Mouse (Mus musculus): ENCODE results near the gene Ankrd23. TPM values are rescaled to one million over a fixed set of nuclear protein-coding genes. Genes with fewer than 3 reads are reported as not detected.

The Ankrd23 gene
- polyA plus RNA-seq, 1 experiment from 2014 or later = 11.6 TPM

DNA sequence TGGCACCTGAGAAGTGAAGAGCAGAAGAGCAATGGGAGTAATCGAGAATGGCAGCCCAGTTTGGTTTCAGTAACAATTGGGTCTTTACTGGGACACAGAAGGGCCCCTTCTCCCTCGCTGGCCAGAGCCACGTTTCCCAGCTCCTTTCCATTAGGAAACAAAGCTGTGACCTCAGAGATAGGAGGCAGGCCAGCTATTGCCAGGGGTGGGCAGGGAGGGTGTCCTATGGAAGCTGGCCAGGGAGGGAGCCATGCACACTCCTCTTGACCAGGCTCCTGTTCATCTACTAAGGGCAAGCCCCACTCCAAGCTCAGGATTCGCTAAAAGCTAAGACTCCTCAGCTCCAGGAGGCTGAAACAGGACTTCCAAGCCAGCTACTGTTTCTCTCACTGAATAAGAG is 22.6 kb upstream of the Ankrd23 start:
- no peak overlapping the region for H3K4me3 ChIP-seq (ENCODE audit: low read depth, low read length)
- H3K27ac ChIP-seq (ENCODE audit: low read depth) = no peak overlapping the region
- H3K36me3 ChIP-seq (ENCODE audit: control insufficient read depth, insufficient read depth, low read length) = peaks cover 13% of the 10 kb centered on the region
- peak overlapping the region; percentile 87 for H3K4me2 ChIP-seq (ENCODE audit: low read length)
- no peaks in the 10 kb centered on the region for H3K9me3 ChIP-seq (ENCODE audit: control insufficient read depth, low read length)
- peaks cover 37% of the 10 kb centered on the region for H3K4me1 ChIP-seq (replicated peaks; ENCODE audit: control insufficient read depth, insufficient read depth, low read length)
- no peaks in the 10 kb centered on the region for H3K27me3 ChIP-seq (replicated peaks; ENCODE audit: control insufficient read depth, insufficient read depth, low read length)
- H3K9ac ChIP-seq (ENCODE audit: low read length) = no peak overlapping the region
- 24% methylated on average over 4 of the region's 4 CpGs for WGBS
- no peak for DNase-seq (ENCODE audit: low spot score)
- no peak for ATAC-seq (replicated peaks; ENCODE audit: low FRiP score, low TSS enrichment, low read depth)

DNA sequence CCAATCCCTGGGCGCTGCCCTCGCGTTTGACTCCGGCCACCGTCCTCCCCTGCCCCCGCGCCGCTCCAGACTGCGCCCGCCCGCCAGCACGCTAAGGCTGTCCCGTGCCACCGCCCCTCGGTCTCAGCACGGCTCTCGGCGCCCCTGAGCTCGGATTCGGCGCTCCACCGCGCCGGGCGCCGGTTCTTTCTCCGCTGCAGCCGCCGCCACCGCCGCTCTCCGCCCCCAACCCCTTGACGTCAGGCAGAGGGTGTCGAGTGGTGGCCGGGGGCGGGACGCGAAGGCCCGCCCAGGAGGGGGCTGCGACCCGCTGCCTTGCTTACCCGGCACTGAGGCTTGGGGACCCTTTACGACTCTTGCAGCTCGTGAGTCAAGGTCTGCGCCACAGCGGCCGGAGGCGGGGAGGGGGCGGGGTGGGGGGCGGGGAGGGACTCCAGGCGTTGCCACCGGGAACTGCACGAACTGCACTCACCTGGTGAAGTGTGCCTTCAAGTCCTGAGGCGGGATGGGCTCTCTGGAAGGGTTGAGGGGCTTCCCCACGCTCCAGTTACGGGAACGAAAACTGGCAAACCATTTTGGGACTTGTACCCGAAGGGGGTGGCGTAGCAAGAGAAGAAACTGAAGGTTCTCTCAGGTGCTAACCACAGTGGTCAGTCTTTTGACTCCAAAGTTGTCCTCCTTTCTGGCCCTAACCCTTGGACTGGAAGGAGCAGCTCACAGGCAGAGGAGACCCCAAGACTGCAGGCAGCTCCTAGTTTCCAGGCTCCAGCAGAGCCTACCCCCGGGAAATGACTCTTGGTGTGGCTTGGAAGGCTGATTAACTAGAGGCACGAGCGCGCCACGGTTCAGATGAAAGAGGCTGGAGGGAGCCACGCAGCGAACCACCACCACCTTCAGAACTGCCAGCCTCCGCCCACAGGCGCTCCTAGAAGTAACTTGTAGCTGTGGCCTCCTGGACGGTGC is 21.6 kb upstream of the Ankrd23 start, which contains the start of gene Sema4c:
TSS of gene Sema4c (minus strand) at position 319 of the 963 bp plus-strand sequence.
- H3K9me3 ChIP-seq (ENCODE audit: control insufficient read depth, low read length) = no peaks in the 10 kb centered on the region
- peak; percentile 72 for ATAC-seq (replicated peaks; ENCODE audit: low FRiP score, low TSS enrichment, low read depth)
- WGBS = 1% methylated on average over 68 of the region's 69 CpGs
- no peaks in the 10 kb centered on the region for H3K27me3 ChIP-seq (replicated peaks; ENCODE audit: control insufficient read depth, insufficient read depth, low read length)
- peaks cover 37% of the 10 kb centered on the region for H3K4me1 ChIP-seq (replicated peaks; ENCODE audit: control insufficient read depth, insufficient read depth, low read length)
- peaks cover 22% of the 10 kb centered on the region for H3K36me3 ChIP-seq (ENCODE audit: control insufficient read depth, insufficient read depth, low read length)
- peak within 1 kb of the TSS; percentile 97 for H3K27ac ChIP-seq (ENCODE audit: low read depth)
- H3K4me2 ChIP-seq (ENCODE audit: low read length) = peak within 1 kb of the TSS; percentile 87
- peak within 1 kb of the TSS; percentile 96 for H3K4me3 ChIP-seq (ENCODE audit: low read depth, low read length)
- peak; percentile 89 for DNase-seq (ENCODE audit: low spot score)
- peak within 1 kb of the TSS; percentile 90 for H3K9ac ChIP-seq (ENCODE audit: low read length)

DNA sequence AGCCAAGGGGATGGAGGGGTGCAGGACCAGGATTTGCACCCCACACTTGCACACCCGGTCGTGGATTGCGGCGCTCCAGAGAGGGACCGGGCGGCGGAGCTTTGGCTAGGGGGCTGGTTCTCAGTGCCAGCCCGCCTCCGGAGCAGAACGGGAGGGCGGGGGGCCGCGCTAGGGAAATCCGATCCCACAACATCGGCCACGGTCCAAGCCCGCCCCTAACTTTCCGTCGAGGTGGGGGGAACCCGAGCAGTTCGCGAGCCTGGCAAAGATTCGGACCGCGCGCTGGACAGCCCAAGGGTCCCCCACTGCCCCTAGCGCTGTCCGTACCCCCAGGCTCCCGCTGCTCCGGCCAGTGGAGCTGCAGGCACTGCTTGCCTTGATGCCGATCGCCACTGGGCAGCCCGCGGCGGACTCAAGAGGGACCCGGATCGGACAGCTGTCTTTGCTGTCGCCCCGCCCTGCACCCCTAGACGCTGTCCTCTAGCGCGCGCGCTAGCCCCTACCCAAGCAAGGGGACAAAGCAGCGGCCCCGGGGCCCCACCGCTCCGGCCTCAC is 20.9 kb upstream of the Ankrd23 start:
- no peaks in the 10 kb centered on the region for H3K9me3 ChIP-seq (ENCODE audit: control insufficient read depth, low read length)
- H3K27me3 ChIP-seq (replicated peaks; ENCODE audit: control insufficient read depth, insufficient read depth, low read length) = no peaks in the 10 kb centered on the region
- DNase-seq (ENCODE audit: low spot score) = no peak
- peak overlapping the region; percentile 90 for H3K9ac ChIP-seq (ENCODE audit: low read length)
- H3K4me1 ChIP-seq (replicated peaks; ENCODE audit: control insufficient read depth, insufficient read depth, low read length) = peaks cover 32% of the 10 kb centered on the region
- peak overlapping the region; percentile 97 for H3K27ac ChIP-seq (ENCODE audit: low read depth)
- H3K36me3 ChIP-seq (ENCODE audit: control insufficient read depth, insufficient read depth, low read length) = peaks cover 30% of the 10 kb centered on the region
- peak overlapping the region; percentile 87 for H3K4me2 ChIP-seq (ENCODE audit: low read length)
- peak overlapping the region; percentile 96 for H3K4me3 ChIP-seq (ENCODE audit: low read depth, low read length)
- peak; percentile 61 for ATAC-seq (replicated peaks; ENCODE audit: low FRiP score, low TSS enrichment, low read depth)
- WGBS = under 1% methylated on average over 48 of the region's 48 CpGs

DNA sequence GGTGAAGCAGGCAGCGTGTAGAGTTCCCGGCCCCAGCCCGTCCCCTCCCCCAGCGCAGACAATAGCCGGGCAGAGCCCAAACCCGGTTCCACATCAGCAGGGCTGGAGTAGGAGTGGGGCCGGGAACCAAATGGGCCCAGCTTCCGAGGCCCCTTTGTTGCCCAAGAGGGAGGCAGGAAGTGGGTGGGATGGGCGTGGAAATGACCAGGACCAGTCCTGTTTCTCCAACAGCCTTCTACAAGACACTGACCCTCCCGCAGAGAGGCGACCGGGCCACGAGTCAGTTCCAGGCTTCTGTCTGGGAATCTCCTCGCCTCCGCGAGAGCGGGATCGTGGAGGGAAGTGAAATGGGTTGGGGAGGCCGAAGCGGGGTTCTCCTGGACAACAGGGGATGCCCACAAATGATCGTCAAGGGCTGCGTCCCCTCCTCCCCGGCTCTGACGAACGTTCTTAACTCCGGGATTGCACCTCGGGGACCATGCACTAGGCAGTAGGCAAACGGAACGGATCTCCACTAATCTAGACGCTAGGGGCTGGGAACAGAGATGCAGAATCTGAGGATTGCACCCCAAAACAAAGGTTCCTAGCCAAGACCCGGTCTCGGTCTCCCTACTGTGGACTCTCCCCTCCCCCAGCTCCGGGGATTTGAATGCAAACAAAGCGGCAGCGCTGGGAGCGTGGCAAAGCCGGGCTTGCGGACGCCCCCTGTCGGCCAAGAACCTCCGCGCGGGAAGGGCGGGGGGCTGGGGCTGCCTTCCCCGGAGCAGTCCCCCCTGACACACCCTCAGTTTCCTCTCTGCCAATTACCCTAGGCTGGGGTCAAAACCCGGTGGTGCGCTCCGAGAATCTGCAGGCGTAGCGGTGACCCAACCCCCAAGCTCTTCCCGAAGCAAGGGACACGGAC is 20.1 kb upstream of the Ankrd23 start:
- peak; percentile 77 for ATAC-seq (replicated peaks; ENCODE audit: low FRiP score, low TSS enrichment, low read depth)
- Histone ChIP-seq H3K4me1 (replicated peaks; ENCODE audit: control insufficient read depth, insufficient read depth, low read length) (peaks cover 32% of the 10 kb centered on the region), H3K27me3 (replicated peaks; ENCODE audit: control insufficient read depth, insufficient read depth, low read length) (no peaks in the 10 kb centered on the region), H3K4me3 (ENCODE audit: low read depth, low read length) (peak overlapping the region; percentile 96), H3K9me3 (ENCODE audit: control insufficient read depth, low read length) (no peaks in the 10 kb centered on the region), H3K9ac (ENCODE audit: low read length) (peak overlapping the region; percentile 90), H3K4me2 (ENCODE audit: low read length) (peak overlapping the region; percentile 87), H3K36me3 (ENCODE audit: control insufficient read depth, insufficient read depth, low read length) (peaks cover 37% of the 10 kb centered on the region), H3K27ac (ENCODE audit: low read depth) (peak overlapping the region; percentile 97)
- WGBS = under 1% methylated on average over 51 of the region's 52 CpGs
- DNase-seq (ENCODE audit: low spot score) = peak; percentile 99

DNA sequence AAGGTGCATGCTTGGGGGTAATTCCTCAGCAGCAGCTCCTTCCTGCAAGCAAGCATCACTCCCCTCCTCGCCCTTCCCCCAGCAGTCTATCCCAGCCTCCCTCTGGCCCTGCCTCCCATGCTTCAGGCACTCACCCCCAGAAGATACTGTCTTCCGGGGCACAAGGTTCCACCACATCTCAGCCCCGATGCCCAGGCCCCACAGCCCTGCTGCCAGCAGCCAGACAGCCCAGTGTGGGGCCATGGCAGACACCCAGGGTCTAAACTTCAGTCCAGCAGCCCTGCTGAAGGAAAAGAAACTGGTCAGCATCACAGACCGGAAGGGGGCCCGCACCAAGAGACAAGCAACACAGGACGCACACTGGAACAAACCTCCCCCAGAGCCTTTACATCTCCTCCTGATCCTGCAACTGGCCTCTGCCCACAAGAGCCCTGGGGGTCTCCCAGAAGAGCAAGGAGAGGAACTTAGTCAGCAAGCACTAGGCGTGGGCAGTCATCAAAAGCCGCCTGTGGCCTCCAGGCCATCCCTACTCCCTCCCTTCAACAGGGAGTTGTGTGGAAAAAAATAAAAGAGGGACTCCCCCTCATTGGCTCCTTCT is 19.2 kb upstream of the Ankrd23 start:
- Histone ChIP-seq H3K36me3 (ENCODE audit: control insufficient read depth, insufficient read depth, low read length) (peaks cover 47% of the 10 kb centered on the region), H3K4me2 (ENCODE audit: low read length) (peak overlapping the region; percentile 87), H3K4me3 (ENCODE audit: low read depth, low read length) (peak overlapping the region; percentile 96), H3K9me3 (ENCODE audit: control insufficient read depth, low read length) (no peaks in the 10 kb centered on the region), H3K4me1 (replicated peaks; ENCODE audit: control insufficient read depth, insufficient read depth, low read length) (peaks cover 32% of the 10 kb centered on the region), H3K27ac (ENCODE audit: low read depth) (peak overlapping the region; percentile 97), H3K27me3 (replicated peaks; ENCODE audit: control insufficient read depth, insufficient read depth, low read length) (no peaks in the 10 kb centered on the region), H3K9ac (ENCODE audit: low read length) (peak overlapping the region; percentile 90)
- ATAC-seq (replicated peaks; ENCODE audit: low FRiP score, low TSS enrichment, low read depth) = no peak
- peak; percentile 68 for DNase-seq (ENCODE audit: low spot score)
- 4% methylated on average over 8 of the region's 8 CpGs for WGBS

DNA sequence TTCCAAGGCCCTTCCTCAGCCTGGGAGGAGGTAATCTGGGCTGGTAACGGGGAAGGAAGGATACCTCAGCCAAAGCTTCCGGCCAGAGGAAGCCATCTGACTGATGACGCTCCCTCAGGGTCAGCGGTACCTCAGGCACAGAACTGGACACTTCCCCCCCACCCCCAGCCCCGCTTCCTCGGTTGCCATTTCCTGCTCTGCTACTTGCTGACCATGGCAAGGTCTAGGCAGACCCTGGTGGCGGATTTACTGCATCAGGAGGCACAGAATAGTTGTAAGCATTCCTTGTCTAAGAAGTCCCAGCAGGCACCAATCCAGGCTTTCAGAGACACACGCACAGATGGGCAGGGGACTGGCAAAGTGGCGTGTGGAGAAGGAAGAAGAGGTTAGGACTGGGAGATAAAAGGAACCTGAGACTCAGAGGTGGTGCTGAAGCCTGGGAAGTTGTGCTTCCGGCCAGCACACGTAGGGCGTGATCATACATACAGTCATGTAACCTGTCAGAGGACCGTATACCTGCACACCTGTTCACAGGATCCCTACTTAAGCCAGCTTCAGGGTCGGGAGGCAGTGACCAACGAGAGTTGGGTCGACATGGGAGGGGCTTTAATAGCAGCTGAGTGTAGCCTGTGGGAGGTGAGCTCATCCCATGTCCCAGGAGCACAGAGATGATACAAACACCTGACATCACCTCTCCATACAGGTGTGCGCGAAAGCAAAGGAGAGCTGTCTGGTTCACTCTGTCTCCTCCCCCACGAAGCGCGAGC is 18.1 kb upstream of the Ankrd23 start:
- Histone ChIP-seq H3K36me3 (ENCODE audit: control insufficient read depth, insufficient read depth, low read length) (peaks cover 57% of the 10 kb centered on the region), H3K4me2 (ENCODE audit: low read length) (peak overlapping the region; percentile 87), H3K27ac (ENCODE audit: low read depth) (no peak overlapping the region; the same call in 1 of the 2 replicates), H3K4me3 (ENCODE audit: low read depth, low read length) (no peak overlapping the region; the same call in 1 of the 2 replicates), H3K9ac (ENCODE audit: low read length) (peak overlapping the region; percentile 90), H3K27me3 (replicated peaks; ENCODE audit: control insufficient read depth, insufficient read depth, low read length) (no peaks in the 10 kb centered on the region), H3K9me3 (ENCODE audit: control insufficient read depth, low read length) (no peaks in the 10 kb centered on the region), H3K4me1 (replicated peaks; ENCODE audit: control insufficient read depth, insufficient read depth, low read length) (peaks cover 32% of the 10 kb centered on the region)
- ATAC-seq (replicated peaks; ENCODE audit: low FRiP score, low TSS enrichment, low read depth) (no peak), DNase-seq (ENCODE audit: low spot score) (no peak)
- WGBS = 67% methylated on average over 21 of the region's 21 CpGs

DNA sequence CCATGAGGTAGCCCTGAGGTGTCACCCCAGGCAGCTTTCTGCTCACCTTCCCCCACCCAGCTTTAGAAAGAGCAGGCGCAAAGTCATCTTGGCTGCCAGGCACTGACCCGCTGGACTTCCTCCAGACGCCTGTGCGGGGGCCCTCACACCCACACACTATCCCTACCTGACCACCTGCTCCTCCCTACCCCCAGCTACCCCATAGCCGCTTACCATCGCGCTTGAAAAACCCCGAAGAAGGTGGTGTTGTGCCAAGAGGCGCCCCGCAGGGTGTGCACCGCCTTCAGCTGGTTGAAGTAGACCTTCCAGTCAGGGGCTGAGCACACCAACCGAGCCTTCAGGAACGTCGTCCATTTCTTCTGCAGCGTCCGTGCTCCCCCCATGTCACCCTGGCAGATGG is 15.8 kb upstream of the Ankrd23 start:
- H3K9ac ChIP-seq (ENCODE audit: low read length) = no peak overlapping the region
- no peaks in the 10 kb centered on the region for H3K27me3 ChIP-seq (replicated peaks; ENCODE audit: control insufficient read depth, insufficient read depth, low read length)
- peaks cover 38% of the 10 kb centered on the region for H3K4me1 ChIP-seq (replicated peaks; ENCODE audit: control insufficient read depth, insufficient read depth, low read length)
- no peak for DNase-seq (ENCODE audit: low spot score)
- peaks cover 69% of the 10 kb centered on the region for H3K36me3 ChIP-seq (ENCODE audit: control insufficient read depth, insufficient read depth, low read length)
- H3K9me3 ChIP-seq (ENCODE audit: control insufficient read depth, low read length) = no peaks in the 10 kb centered on the region
- WGBS = 88% methylated on average over 16 of the region's 16 CpGs
- no peak overlapping the region for H3K27ac ChIP-seq (ENCODE audit: low read depth)
- ATAC-seq (replicated peaks; ENCODE audit: low FRiP score, low TSS enrichment, low read depth) = no peak
- no peak overlapping the region for H3K4me2 ChIP-seq (ENCODE audit: low read length)
- no peak overlapping the region for H3K4me3 ChIP-seq (ENCODE audit: low read depth, low read length)
